Mouse (Mus musculus) T-cell, adult 66 days (primary cell): Measurements from ENCODE around the gene St6galnac1. TPM values are rescaled to one million over a fixed set of nuclear protein-coding genes. Genes with fewer than 3 reads are reported as not detected.

Experiments used
- total RNA-seq, 2 experiments: library from RNA; stranded (reverse); gene quantifications; 3 replicates in 1 of 2; 4 replicates in 1 of 2; pipeline ENCODE4 v1.2.4; 2023

The St6galnac1 gene
- not detected for total RNA-seq

DNA sequence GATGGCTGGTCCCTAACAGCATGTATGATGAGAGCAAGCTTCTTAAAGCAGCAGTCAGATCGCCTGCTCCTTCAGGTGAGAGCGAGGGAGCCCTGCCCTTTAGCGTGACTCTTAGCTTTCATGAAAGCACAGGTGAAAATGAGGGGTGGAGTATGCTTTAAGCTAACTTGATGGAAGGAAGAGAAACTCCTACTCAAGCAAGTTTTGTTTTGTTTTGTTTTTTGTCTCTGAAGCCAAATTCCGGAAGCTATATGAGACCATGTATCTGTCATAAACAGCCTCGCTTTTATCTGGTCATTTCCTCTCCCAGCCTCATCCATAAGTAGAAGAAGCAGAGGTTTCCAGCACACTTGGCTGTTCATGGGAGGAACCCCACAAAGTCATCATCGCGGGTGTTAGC lies at the start of gene St6galnac1:
St6galnac1 (minus strand) TSS at position 101 of the 400 bp plus-strand sequence.

Other genes with a start within 250 kb of the St6galnac1 start
- gene Sphk1, start 244.6 kb downstream of the St6galnac1 start, total RNA-seq, result under 1 TPM; 0.33 to 0.44 TPM
- gene Ube2o, start 194.1 kb downstream of the St6galnac1 start, total RNA-seq, result 10 to 100 TPM; 21.5 to 22.2 TPM
- gene Aanat, start 189.1 kb downstream of the St6galnac1 start, total RNA-seq, result not detected
- 10 to 100 TPM; 14.4 to 15.2 TPM for gene Rhbdf2, start 148.5 kb downstream of the St6galnac1 start, total RNA-seq
- gene Prcd, start 122.0 kb downstream of the St6galnac1 start, total RNA-seq, result not detected
- gene Cygb, start 121.2 kb downstream of the St6galnac1 start, total RNA-seq, result not detected
- not detected for gene Mxra7, start 52.5 kb upstream of the St6galnac1 start, total RNA-seq
- gene Mettl23, start 67.8 kb upstream of the St6galnac1 start, total RNA-seq, result 10 to 100 TPM; 59.0 to 62.8 TPM
- gene Jmjd6, start 67.9 kb upstream of the St6galnac1 start, total RNA-seq, result 10 to 100 TPM; 55.1 to 76.1 TPM
- gene Mfsd11, start 76.9 kb upstream of the St6galnac1 start, total RNA-seq, result 10 to 100 TPM; 11.3 to 21.4 TPM
- 100 to 1,000 TPM; 398 to 402 TPM for gene Srsf2, start 77.6 kb upstream of the St6galnac1 start, total RNA-seq
- gene Mgat5b, start 143.4 kb upstream of the St6galnac1 start, total RNA-seq, result not detected